Mouse (Mus musculus) neural tube, embryonic 14.5 days (tissue): ENCODE results near the gene Plcb4. TPM values are rescaled to one million over a fixed set of nuclear protein-coding genes. Genes with fewer than 3 reads are reported as not detected.
A peak's percentile ranks its signal among the peaks of the same experiment; 100 is the strongest.

Experiments
- ATAC-seq: fragments of 200-750 bp; cut with Nextera tagmentation; 2 replicates; pipeline ENCODE4 v1.8.0; 2017; ENCODE audit warnings: low read depth, mild to moderate bottlenecking, moderate TSS enrichment, moderate library complexity
- H3K27ac ChIP-seq: fragments of 300-500 bp; sonication (generic); 2 replicates; pipeline ENCODE4 v1.5.1; 2014; ENCODE audit warnings: low read depth, mild to moderate bottlenecking, control low read depth, low read length, moderate library complexity, mixed read lengths
- H3K27me3 ChIP-seq: fragments of 300-500 bp; sonication (generic); 2 replicates; pipeline ENCODE4 v1.6.1; 2014; ENCODE audit warnings: low read length; ENCODE audit not compliant: control insufficient read depth, insufficient read depth
- H3K36me3 ChIP-seq: fragments of 300-500 bp; sonication (generic); 2 replicates; pipeline ENCODE4 v1.6.1; 2014; ENCODE audit warnings: low read length, mixed read lengths; ENCODE audit not compliant: control insufficient read depth, insufficient read depth
- H3K4me1 ChIP-seq: fragments of 300-500 bp; sonication (generic); 2 replicates; pipeline ENCODE4 v1.6.1; 2014; ENCODE audit warnings: low read length; ENCODE audit not compliant: control insufficient read depth, insufficient read depth
- H3K4me2 ChIP-seq: fragments of 300-500 bp; sonication (generic); 2 replicates; pipeline ENCODE4 v1.6.1; 2014; ENCODE audit warnings: mild to moderate bottlenecking, low read depth, low read length, control low read depth
- H3K4me3 ChIP-seq: fragments of 300-500 bp; sonication (generic); 2 replicates; pipeline ENCODE4 v1.5.1; 2014; ENCODE audit warnings: low read depth, low read length, control low read depth, mixed read lengths
- H3K9ac ChIP-seq: fragments of 300-500 bp; sonication (generic); replicated peaks from 2 replicates; pipeline ENCODE4 v1.6.1; 2014; ENCODE audit warnings: low read depth, mild to moderate bottlenecking, control low read depth, low read length, mixed read lengths
- H3K9me3 ChIP-seq: fragments of 300-500 bp; sonication (generic); 2 replicates; pipeline ENCODE4 v1.6.1; 2016; ENCODE audit warnings: low read length; ENCODE audit not compliant: control insufficient read depth
- WGBS: fragments of 180-500 bp; shearing (Covaris S2); extraction: QIAGEN DNeasy Blood & Tissue Kit; methylation state at CpG from one replicate; pipeline ENCODE4 v1.1.7; 2014; 5-methylcytosine and 5-hydroxymethylcytosine counted together
- polyA plus RNA-seq: library from polyadenylated mRNA; unstranded; fragments of >200 nt; fragmentation: Nextera tagmentation; extraction: Ambion mirVana; gene quantifications from 2 replicates; pipeline ENCODE4 v1.2.1, GENCODE M21; 2014

Plcb4 gene
- polyA plus RNA-seq, 1 experiment from 2014 or later, result 51.0 TPM

- Histone ChIP-seq H3K9me3 (no peaks in the 10 kb centered on the region), H3K9ac (no peak overlapping the region), H3K36me3 (no peaks in the 10 kb centered on the region), H3K4me3 (no peak overlapping the region), H3K27me3 (no peaks in the 10 kb centered on the region), H3K27ac (no peak overlapping the region), H3K4me1 (no peaks in the 10 kb centered on the region), H3K4me2 (no peak overlapping the region)
- 57% methylated on average over 6 of the region's 6 CpGs for WGBS
- no peak for ATAC-seq
These were observed 226.8 kb downstream of the Plcb4 start for GRCm38 (mm10) chr2:135885607-135886006.

- no peak overlapping the region for H3K9ac ChIP-seq
- H3K4me2 ChIP-seq, result no peak overlapping the region
- H3K4me1 ChIP-seq, result no peaks in the 10 kb centered on the region
- no peak overlapping the region for H3K4me3 ChIP-seq
- ATAC-seq, result no peak
- WGBS, result 85% methylated on average over 9 of the region's 9 CpGs
- H3K9me3 ChIP-seq, result no peaks in the 10 kb centered on the region
- H3K27me3 ChIP-seq, result no peaks in the 10 kb centered on the region
- no peaks in the 10 kb centered on the region for H3K36me3 ChIP-seq
- no peak overlapping the region for H3K27ac ChIP-seq
These were observed 227.4 kb downstream of the Plcb4 start for GRCm38 (mm10) chr2:135886081-135886679.

DNA sequence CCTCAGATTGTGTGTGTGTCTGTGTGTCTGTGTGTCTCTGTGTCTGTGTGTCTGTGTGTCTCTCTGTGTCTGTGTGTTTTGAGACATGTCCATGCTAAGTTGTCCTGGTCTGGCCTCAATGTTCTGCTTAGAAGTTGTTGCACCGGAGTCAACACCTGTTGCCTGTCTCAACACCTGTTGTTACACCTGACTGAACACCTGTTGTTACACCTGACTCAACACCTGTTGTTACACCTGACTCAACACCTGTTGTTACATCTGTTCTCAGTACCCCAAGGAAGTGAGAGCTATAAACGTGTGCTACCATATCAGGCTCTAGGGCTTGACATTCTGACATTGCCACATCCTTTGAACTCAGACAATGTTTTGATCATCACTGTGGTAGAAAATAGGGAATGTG is 229.0 kb downstream of the Plcb4 start:
- no peak overlapping the region for H3K4me3 ChIP-seq

GRCm38 (mm10) chr2:135888206-135888605 is 229.4 kb downstream of the Plcb4 start:
- Histone ChIP-seq H3K36me3 (no peaks in the 10 kb centered on the region), H3K27me3 (no peaks in the 10 kb centered on the region), H3K4me1 (no peaks in the 10 kb centered on the region), H3K9ac (no peak overlapping the region), H3K4me3 (no peak overlapping the region), H3K27ac (no peak overlapping the region), H3K9me3 (no peaks in the 10 kb centered on the region), H3K4me2 (no peak overlapping the region)
- 79% methylated on average over 4 of the region's 4 CpGs for WGBS
- ATAC-seq, result no peak

More for the DNA sequence above, 229.0 kb downstream of the Plcb4 start:
- H3K4me2 ChIP-seq, result no peak overlapping the region
- H3K9me3 ChIP-seq, result no peaks in the 10 kb centered on the region
- 91% methylated on average over 2 of the region's 2 CpGs for WGBS
- H3K27me3 ChIP-seq, result no peaks in the 10 kb centered on the region
- ATAC-seq, result no peak
- H3K4me1 ChIP-seq, result no peaks in the 10 kb centered on the region
- no peak overlapping the region for H3K27ac ChIP-seq
- H3K9ac ChIP-seq, result no peak overlapping the region
- H3K36me3 ChIP-seq, result no peaks in the 10 kb centered on the region

DNA sequence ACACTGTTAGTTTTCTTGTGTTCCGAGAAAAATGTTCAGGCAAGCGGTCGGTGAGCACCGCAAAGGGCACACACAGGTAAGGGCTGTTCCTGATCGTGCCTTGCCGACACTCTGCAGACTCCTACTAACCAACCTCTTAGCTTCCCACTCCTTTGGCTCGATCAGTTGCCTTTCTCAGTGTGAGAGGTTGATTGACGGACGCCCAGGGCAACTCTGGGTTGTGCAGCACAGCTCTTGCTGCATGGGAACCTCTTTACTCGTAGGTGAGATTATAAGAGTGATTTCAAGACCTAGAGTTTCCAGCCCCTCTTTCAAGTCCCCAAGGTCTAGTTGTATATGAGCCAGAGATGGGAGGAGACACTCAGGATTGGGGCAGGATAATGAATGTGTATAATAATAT is 230.0 kb downstream of the Plcb4 start:
- Histone ChIP-seq H3K27me3 (no peaks in the 10 kb centered on the region), H3K27ac (no peak overlapping the region), H3K9ac (no peak overlapping the region), H3K4me1 (no peaks in the 10 kb centered on the region), H3K4me2 (no peak overlapping the region), H3K9me3 (no peaks in the 10 kb centered on the region), H3K4me3 (no peak overlapping the region), H3K36me3 (no peaks in the 10 kb centered on the region)
- ATAC-seq, result no peak
- 93% methylated on average over 10 of the region's 10 CpGs for WGBS

- no peak overlapping the region for H3K9ac ChIP-seq
- no peaks in the 10 kb centered on the region for H3K9me3 ChIP-seq
- no peaks in the 10 kb centered on the region for H3K4me1 ChIP-seq
- no peak overlapping the region for H3K4me2 ChIP-seq
- WGBS, result 83% methylated on average over 1 of the region's 1 CpGs
- no peaks in the 10 kb centered on the region for H3K27me3 ChIP-seq
- H3K36me3 ChIP-seq, result no peaks in the 10 kb centered on the region
- H3K27ac ChIP-seq, result no peak overlapping the region
- no peak overlapping the region for H3K4me3 ChIP-seq
- ATAC-seq, result no peak
These were observed 231.3 kb downstream of the Plcb4 start for GRCm38 (mm10) chr2:135890083-135890482.

- no peaks in the 10 kb centered on the region for H3K9me3 ChIP-seq
- H3K27ac ChIP-seq, result no peak overlapping the region
- H3K4me3 ChIP-seq, result no peak overlapping the region
- ATAC-seq, result no peak
- no peaks in the 10 kb centered on the region for H3K36me3 ChIP-seq
- H3K9ac ChIP-seq, result no peak overlapping the region
- 94% methylated on average over 10 of the region's 10 CpGs for WGBS
- no peak overlapping the region for H3K4me2 ChIP-seq
- H3K27me3 ChIP-seq, result no peaks in the 10 kb centered on the region
- no peaks in the 10 kb centered on the region for H3K4me1 ChIP-seq
These were observed 232.3 kb downstream of the Plcb4 start for GRCm38 (mm10) chr2:135891097-135891496.

DNA sequence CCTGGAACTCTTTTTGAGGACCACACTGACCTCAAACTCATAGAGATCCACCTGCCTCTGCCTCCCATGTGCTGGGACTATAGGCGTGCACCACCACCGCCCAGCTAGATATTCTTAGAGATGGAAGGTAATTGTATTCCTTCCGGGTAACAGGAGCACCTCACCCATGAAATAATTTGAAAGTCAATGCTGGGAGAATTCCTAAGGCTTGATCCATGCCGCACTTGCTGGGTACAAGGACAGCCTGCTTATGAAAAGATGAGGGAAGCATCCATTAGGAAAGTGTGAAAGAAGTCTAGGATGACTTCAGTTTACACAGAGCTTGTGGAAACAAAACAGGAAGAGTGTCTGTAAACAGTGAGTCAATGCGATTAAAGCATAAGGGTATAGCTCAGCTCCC is 232.9 kb downstream of the Plcb4 start:
- Histone ChIP-seq H3K27me3 (no peaks in the 10 kb centered on the region), H3K4me3 (no peak overlapping the region), H3K9me3 (no peaks in the 10 kb centered on the region), H3K27ac (no peak overlapping the region), H3K4me2 (no peak overlapping the region), H3K9ac (no peak overlapping the region), H3K36me3 (no peaks in the 10 kb centered on the region), H3K4me1 (no peaks in the 10 kb centered on the region)
- 88% methylated on average over 5 of the region's 5 CpGs for WGBS
- 0 out of 2 replicates have a peak, but pooled peaks have one; percentile 14 for ATAC-seq

DNA sequence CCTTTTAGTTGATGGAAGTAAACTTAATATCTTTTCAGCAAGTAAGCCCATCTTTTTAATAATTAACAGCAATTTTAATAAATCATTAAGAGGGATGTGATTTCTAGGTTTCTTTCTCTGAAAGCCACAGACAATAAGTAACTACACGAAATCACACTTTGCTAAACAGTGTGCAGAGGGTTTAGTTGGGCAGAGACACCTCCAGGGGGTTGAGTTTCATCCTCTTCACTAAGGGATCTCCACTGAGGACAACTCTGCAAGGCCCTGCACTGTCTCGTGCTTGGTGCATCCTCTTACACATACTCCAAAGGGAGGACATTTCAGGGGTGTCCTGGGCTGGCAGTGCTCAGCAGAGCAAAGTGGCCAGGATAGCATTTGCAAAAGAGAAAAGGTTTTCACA is 235.8 kb downstream of the Plcb4 start:
- no peak overlapping the region for H3K4me3 ChIP-seq
- no peaks in the 10 kb centered on the region for H3K36me3 ChIP-seq
- no peak for ATAC-seq
- H3K9ac ChIP-seq, result no peak overlapping the region
- no peaks in the 10 kb centered on the region for H3K4me1 ChIP-seq
- H3K4me2 ChIP-seq, result no peak overlapping the region
- 64% methylated on average over 2 of the region's 2 CpGs for WGBS
- H3K9me3 ChIP-seq, result no peaks in the 10 kb centered on the region
- H3K27me3 ChIP-seq, result no peaks in the 10 kb centered on the region
- H3K27ac ChIP-seq, result no peak overlapping the region
